ENCODE assay signal across 8 mouse cellular contexts in the genomic region with DNA sequence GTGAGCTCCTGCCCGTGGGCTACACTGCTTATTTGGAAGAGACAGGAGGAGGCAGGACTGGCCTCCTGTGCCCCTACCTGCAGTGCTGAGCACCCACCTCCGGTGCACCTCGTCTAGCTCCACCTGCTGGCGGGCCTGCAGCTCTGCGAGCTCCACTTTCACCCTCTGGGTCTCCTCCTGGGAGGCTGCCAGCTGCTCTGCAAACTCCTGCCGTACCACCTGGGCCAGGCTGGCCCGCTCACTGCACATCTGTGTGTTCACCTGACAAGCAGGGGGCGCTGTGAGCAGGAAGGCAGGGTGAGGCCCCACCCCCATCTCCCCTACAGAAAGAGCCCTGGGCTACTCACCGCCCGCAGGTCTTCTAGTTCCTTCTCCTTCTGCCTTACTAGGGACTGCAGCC. TPM values are rescaled to one million over a fixed set of nuclear protein-coding genes. Genes with fewer than 3 reads are reported as not detected.
A peak's percentile ranks its signal among the peaks of the same experiment; 100 is the strongest.
DNase-seq lines count a peak whose midpoint lies in the region; ATAC-seq and TF ChIP-seq lines count a peak whose summit lies in the region.

No protein-coding gene starts in this region.

- TF ChIP-seq CTCF in olfactory bulb, adult 2 months (IDR thresholded peaks at IDR 0.05; ENCODE audit: insufficient read depth, low read depth, low read length) = peak; percentile 90

- H3K4me1 ChIP-seq in embryonic facial prominence, embryonic 13.5 days = peaks cover 14% of the 10 kb centered on the region
- no peaks in the 10 kb centered on the region for H3K4me1 ChIP-seq in liver, embryonic 13.5 days (replicated peaks)
- peaks cover 4% of the 10 kb centered on the region; the same call in 1 of the 2 replicates for H3K4me1 ChIP-seq in olfactory bulb, adult 2 months (ENCODE audit: control insufficient read depth, insufficient read depth, low read length)

- H3K9me3 ChIP-seq in embryonic facial prominence, embryonic 13.5 days = no peaks in the 10 kb centered on the region
- no peaks in the 10 kb centered on the region for H3K9me3 ChIP-seq in liver, embryonic 13.5 days (replicated peaks)

- TF ChIP-seq POLR2A in olfactory bulb, adult 2 months (IDR thresholded peaks at IDR 0.05; ENCODE audit: insufficient read depth, low read depth, low read length) = no peak

- H3K36me3 ChIP-seq in embryonic facial prominence, embryonic 13.5 days = peaks cover 75% of the 10 kb centered on the region
- H3K36me3 ChIP-seq in liver, embryonic 13.5 days = 0 out of 2 replicates have a peak, but pooled peaks cover 5% of the 10 kb centered on the region

- no peak overlapping the region for H3K4me3 ChIP-seq in embryonic facial prominence, embryonic 13.5 days
- H3K4me3 ChIP-seq in liver, embryonic 13.5 days (replicated peaks) = no peak overlapping the region
- H3K4me3 ChIP-seq in olfactory bulb, adult 2 months (ENCODE audit: insufficient read depth, low read depth, low read length) = no peak overlapping the region

- H3K9ac ChIP-seq in embryonic facial prominence, embryonic 13.5 days = 0 out of 2 replicates have a peak overlapping the region, but pooled peaks have one; percentile 36
- H3K9ac ChIP-seq in liver, embryonic 13.5 days = no peak overlapping the region

- no peaks in the 10 kb centered on the region for H3K27me3 ChIP-seq in embryonic facial prominence, embryonic 13.5 days
- no peaks in the 10 kb centered on the region for H3K27me3 ChIP-seq in liver, embryonic 13.5 days

- WGBS in embryonic facial prominence, embryonic 13.5 days = 36% methylated on average over 10 of the region's 10 CpGs
- 29% methylated on average over 10 of the region's 10 CpGs for WGBS in liver, embryonic 13.5 days (ENCODE audit: insufficient replicate concordance)
- WGBS in olfactory bulb, adult 2 months = 38% methylated on average over 10 of the region's 10 CpGs

- DNase-seq in ovary, postnatal 36 days (ENCODE audit: low spot score) = peak; percentile 57
- no peak for DNase-seq in ovary, postnatal 10 days (ENCODE audit: low spot score)
- peak; percentile 62 to 68 for DNase-seq in adrenal gland, adult 18-20 months (ENCODE audit: low spot score in 2 of 2)
- DNase-seq in liver, embryonic 13.5 days = peak; percentile 27

- ATAC-seq in embryonic facial prominence, embryonic 13.5 days (ENCODE audit: insufficient number of reproducible peaks, insufficient read depth, low FRiP score, low TSS enrichment, low read depth) = 0 out of 2 replicates have a peak, but pooled peaks have one; percentile 39
- peak; percentile 37 to 53; a peak in 3 of 4 replicates for ATAC-seq in hematopoietic stem cell, adult 5-6 weeks (replicated peaks in 1 of 2; ENCODE audit: insufficient read depth in 1 of 2, low FRiP score in 2 of 2, low TSS enrichment in 1 of 2, low read depth in 1 of 2, poor library complexity in 2 of 2, severe bottlenecking in 2 of 2)
- peak; percentile 38 for ATAC-seq in liver, embryonic 13.5 days (ENCODE audit: low read depth)
- ATAC-seq in inflammation-experienced regulatory T-cells, adult 6 months = no peak

- no peak overlapping the region for H3K4me2 ChIP-seq in embryonic facial prominence, embryonic 13.5 days
- H3K4me2 ChIP-seq in liver, embryonic 13.5 days = peak overlapping the region; percentile 5; the same call in 1 of the 2 replicates

- no peak overlapping the region for H3K27ac ChIP-seq in embryonic facial prominence, embryonic 13.5 days
- H3K27ac ChIP-seq in liver, embryonic 13.5 days = no peak overlapping the region
- H3K27ac ChIP-seq in olfactory bulb, adult 2 months (ENCODE audit: insufficient read depth, low read depth, low read length) = no peak overlapping the region

RNA-seq across cellular contexts. Expression of gene Aatk, which starts 18.3 kb away (rescaled TPM):
- 10 to 100 TPM; 10.3 to 22.0 TPM for total RNA-seq in adrenal gland, adult 18-20 months (2021)
- polyA plus RNA-seq in embryonic facial prominence, embryonic 13.5 days (2015; fragmentation: Nextera tagmentation; extraction: Ambion mirVana) = 3.6 and 3.7 TPM in 2 replicates
- 0.40 and 1.6 TPM in 2 replicates for total RNA-seq in hematopoietic stem cell, adult 5-6 weeks (2017)
- 0.32 and 0.39 TPM in 2 replicates for polyA plus RNA-seq in liver, embryonic 13.5 days (2015; fragmentation: Nextera tagmentation; extraction: Ambion mirVana)
- not detected in 2 replicates for polyA plus RNA-seq in olfactory bulb, adult 2 months (2012; ENCODE audit: insufficient read depth, insufficient read length, low replicate concordance, missing spikeins)
- polyA plus RNA-seq in inflammation-experienced regulatory T-cells, adult 6 months (2017; shearing (Covaris generic)) = not detected

RNA-seq across cellular contexts. Expression of gene Cep131, which starts 21.3 kb away (rescaled TPM):
- 10 to 100 TPM; 11.7 to 90.0 TPM for total RNA-seq in adrenal gland, adult 18-20 months (2021)
- 30.3 and 31.3 TPM in 2 replicates for polyA plus RNA-seq in embryonic facial prominence, embryonic 13.5 days (2015; fragmentation: Nextera tagmentation; extraction: Ambion mirVana)
- 22.5 and 25.5 TPM in 2 replicates for total RNA-seq in hematopoietic stem cell, adult 5-6 weeks (2017)
- polyA plus RNA-seq in liver, embryonic 13.5 days (2015; fragmentation: Nextera tagmentation; extraction: Ambion mirVana) = 4.8 and 5.1 TPM in 2 replicates
- not detected in 2 replicates for polyA plus RNA-seq in olfactory bulb, adult 2 months (2012; ENCODE audit: insufficient read depth, insufficient read length, low replicate concordance, missing spikeins)
- polyA plus RNA-seq in inflammation-experienced regulatory T-cells, adult 6 months (2017; shearing (Covaris generic)) = under 1 TPM; 0.28 to 0.48 (median 0.29) TPM

RNA-seq across cellular contexts. Expression of gene Tepsin, which starts 33.2 kb away (rescaled TPM):
- 10 to 100 TPM; 12.3 to 15.4 TPM for total RNA-seq in adrenal gland, adult 18-20 months (2021)
- polyA plus RNA-seq in embryonic facial prominence, embryonic 13.5 days (2015; fragmentation: Nextera tagmentation; extraction: Ambion mirVana) = 19.5 and 20.5 TPM in 2 replicates
- total RNA-seq in hematopoietic stem cell, adult 5-6 weeks (2017) = 8.4 and 9.6 TPM in 2 replicates
- 5.2 and 6.9 TPM in 2 replicates for polyA plus RNA-seq in liver, embryonic 13.5 days (2015; fragmentation: Nextera tagmentation; extraction: Ambion mirVana)
- polyA plus RNA-seq in olfactory bulb, adult 2 months (2012; ENCODE audit: insufficient read depth, insufficient read length, low replicate concordance, missing spikeins) = not detected in 2 replicates
- 10 to 100 TPM in 1 of 3 experiments, 1 to 10 TPM in 2; 8.1 to 12.5 (median 9.3) TPM for polyA plus RNA-seq in inflammation-experienced regulatory T-cells, adult 6 months (2017; shearing (Covaris generic))

RNA-seq across cellular contexts. Expression of gene Ndufaf8, which starts 33.4 kb away (rescaled TPM):
- total RNA-seq in adrenal gland, adult 18-20 months (2021) = 10 to 100 TPM; 54.9 to 62.9 TPM
- 76.5 and 79.2 TPM in 2 replicates for polyA plus RNA-seq in embryonic facial prominence, embryonic 13.5 days (2015; fragmentation: Nextera tagmentation; extraction: Ambion mirVana)
- total RNA-seq in hematopoietic stem cell, adult 5-6 weeks (2017) = 13.4 and 17.9 TPM in 2 replicates
- polyA plus RNA-seq in liver, embryonic 13.5 days (2015; fragmentation: Nextera tagmentation; extraction: Ambion mirVana) = 46.5 and 52.1 TPM in 2 replicates
- polyA plus RNA-seq in olfactory bulb, adult 2 months (2012; ENCODE audit: insufficient read depth, insufficient read length, low replicate concordance, missing spikeins) = not detected in 2 replicates
- 10 to 100 TPM; 88.3 to 98.3 (median 92.6) TPM for polyA plus RNA-seq in inflammation-experienced regulatory T-cells, adult 6 months (2017; shearing (Covaris generic))
